Mouse (Mus musculus): Measurements from ENCODE around the gene Ecd. TPM values are rescaled to one million over a fixed set of nuclear protein-coding genes. Genes with fewer than 3 reads are reported as not detected.
"Not testable (repeated sequence)": the region's sequence is repeated elsewhere in the genome, so short reads cannot be mapped to it uniquely, and the experiment has no call there.

Gene Ecd
- total and polyA plus RNA-seq, 3 experiments, result 14.9 to 43.6 (median 41.4) TPM

- DNase-seq, result no peak
Measured at GRCm38 (mm10) chr14:20328474-20328873, 19.4 kb downstream of the Ecd start.

- no peak for DNase-seq
Measured at GRCm38 (mm10) chr14:20324196-20324595, 23.7 kb downstream of the Ecd start.

GRCm38 (mm10) chr14:20319420-20319819, 28.5 kb downstream of the Ecd start:
- DNase-seq, result peak; percentile 33

GRCm38 (mm10) chr14:20315137-20315536, 32.8 kb downstream of the Ecd start:
- no peak for DNase-seq

- DNase-seq, result not testable (repeated sequence)
Measured at GRCm38 (mm10) chr14:20305085-20305484, 42.8 kb downstream of the Ecd start.

GRCm38 (mm10) chr14:20298131-20298530, 49.8 kb downstream of the Ecd start:
- peak; percentile 69 for DNase-seq

- no peak for DNase-seq
Measured at GRCm38 (mm10) chr14:20297616-20298015, 50.3 kb downstream of the Ecd start.

- DNase-seq, result no peak
Measured at GRCm38 (mm10) chr14:20294947-20295346, 53.0 kb downstream of the Ecd start.

GRCm38 (mm10) chr14:20294117-20294892, 53.6 kb downstream of the Ecd start, which contains the start of gene Nudt13:
Nudt13 (plus strand) TSS chr14:20294697.
- peak; percentile 90 for DNase-seq

- DNase-seq, result no peak
Measured at GRCm38 (mm10) chr14:20291391-20291790, 56.5 kb downstream of the Ecd start.

Other genes starting within 250 kb of the Ecd start
- 1 to 10 TPM; 6.2 to 7.0 TPM for gene Saysd1, start 209.6 kb downstream of the Ecd start, total RNA-seq (2021)
- 8.5 and 9.8 TPM in 2 replicates for gene Saysd1, start 209.6 kb downstream of the Ecd start, polyA plus RNA-seq (2012; rRNA removed)
- gene Kcnk5, start 166.3 kb downstream of the Ecd start, total RNA-seq (2021), result 1 to 10 TPM; 8.6 to 9.5 TPM
- gene Kcnk5, start 166.3 kb downstream of the Ecd start, polyA plus RNA-seq (2012; rRNA removed), result 6.4 and 9.8 TPM in 2 replicates
- not detected for gene Kcnk16, start 78.9 kb downstream of the Ecd start, total RNA-seq (2021)
- not detected in 2 replicates for gene Kcnk16, start 78.9 kb downstream of the Ecd start, polyA plus RNA-seq (2012; rRNA removed)
- 10 to 100 TPM; 45.7 to 55.2 TPM for gene Nudt13, start 53.4 kb downstream of the Ecd start, total RNA-seq (2021)
- 22.3 and 23.2 TPM in 2 replicates for gene Nudt13, start 53.4 kb downstream of the Ecd start, polyA plus RNA-seq (2012; rRNA removed)
- gene Fam149b, start within 50 bp of the Ecd start, total RNA-seq (2021), result 10 to 100 TPM; 40.2 to 41.6 TPM
- 14.9 and 15.2 TPM in 2 replicates for gene Fam149b, start within 50 bp of the Ecd start, polyA plus RNA-seq (2012; rRNA removed)
- gene Dnajc9, start 40.8 kb upstream of the Ecd start, total RNA-seq (2021), result 10 to 100 TPM; 28.8 to 33.6 TPM
- 36.4 and 40.3 TPM in 2 replicates for gene Dnajc9, start 40.8 kb upstream of the Ecd start, polyA plus RNA-seq (2012; rRNA removed)
- 10 to 100 TPM; 56.4 to 81.3 TPM for gene Mrps16, start 45.5 kb upstream of the Ecd start, total RNA-seq (2021)
- 58.8 and 64.4 TPM in 2 replicates for gene Mrps16, start 45.5 kb upstream of the Ecd start, polyA plus RNA-seq (2012; rRNA removed)
- 1 to 10 TPM; 1.1 to 2.9 TPM for gene Cfap70, start 104.1 kb upstream of the Ecd start, total RNA-seq (2021)
- gene Cfap70, start 104.1 kb upstream of the Ecd start, polyA plus RNA-seq (2012; rRNA removed), result 0.06 and 0.12 TPM in 2 replicates
- gene Anxa7, start 132.0 kb upstream of the Ecd start, total RNA-seq (2021), result 100 to 1,000 TPM; 109 to 121 TPM
- 133 and 139 TPM in 2 replicates for gene Anxa7, start 132.0 kb upstream of the Ecd start, polyA plus RNA-seq (2012; rRNA removed)
- gene Mss51, start 148.8 kb upstream of the Ecd start, total RNA-seq (2021), result under 1 TPM; 0.21 to 0.61 TPM
- gene Mss51, start 148.8 kb upstream of the Ecd start, polyA plus RNA-seq (2012; rRNA removed), result 0.07 and 0.10 TPM in 2 replicates
- gene Ppp3cb, start 198.5 kb upstream of the Ecd start, total RNA-seq (2021), result 10 to 100 TPM; 55.2 to 71.6 TPM
- 2.1 and 2.8 TPM in 2 replicates for gene Ppp3cb, start 198.5 kb upstream of the Ecd start, polyA plus RNA-seq (2012; rRNA removed)